Mouse (Mus musculus) mature B cell (primary cell): Measurements from ENCODE around the gene Efna1.

Experiments used
- in situ Hi-C: fragments of 300-500 bp; cut with MboI; formaldehyde crosslinking; loops from 2 replicates; pipeline ENCODE4 v1.14.3; 2019

Efna1 gene

GRCm38 (mm10) chr3:89308089-89308488 is 27.1 kb upstream of the Efna1 start:
- in situ Hi-C loops = no loop called here

GRCm38 (mm10) chr3:89305551-89306325 is 24.8 kb upstream of the Efna1 start:
- in situ Hi-C loops = no loop called here

- in situ Hi-C loops = no loop called here
Measured at GRCm38 (mm10) chr3:89305105-89305504, 24.2 kb upstream of the Efna1 start.

- in situ Hi-C loops = no loop called here
Measured at GRCm38 (mm10) chr3:89304440-89304839, 23.5 kb upstream of the Efna1 start.

GRCm38 (mm10) chr3:89300514-89300913 is 19.6 kb upstream of the Efna1 start:
- in situ Hi-C loops = no loop called here

- in situ Hi-C loops = no loop called here
Measured at GRCm38 (mm10) chr3:89300071-89300470, 19.1 kb upstream of the Efna1 start.

GRCm38 (mm10) chr3:89299499-89299898 is 18.6 kb upstream of the Efna1 start:
- in situ Hi-C loops = loop anchor here (5.0 kb wide), 1 partner anchor 52 kb away; the partner anchor contains the start of genes Krtcap2 and Trim46

GRCm38 (mm10) chr3:89298908-89299307 is 18.0 kb upstream of the Efna1 start:
- in situ Hi-C loops = loop anchor here (5.0 kb wide), 1 partner anchor 52 kb away; the partner anchor contains the start of genes Krtcap2 and Trim46

GRCm38 (mm10) chr3:89296761-89297396 is 15.9 kb upstream of the Efna1 start:
- in situ Hi-C loops = loop anchor here (5.0 kb wide), 1 partner anchor 50 kb away; the partner anchor contains the start of genes Krtcap2 and Trim46

GRCm38 (mm10) chr3:89295685-89296230 is 14.8 kb upstream of the Efna1 start:
- in situ Hi-C loops = loop anchor here (5.0 kb wide), 1 partner anchor 48 kb away; the partner anchor contains the start of genes Krtcap2 and Trim46

- in situ Hi-C loops = no loop called here
Measured at GRCm38 (mm10) chr3:89294195-89294594, 13.3 kb upstream of the Efna1 start.

GRCm38 (mm10) chr3:89293247-89293918 is 12.4 kb upstream of the Efna1 start:
- in situ Hi-C loops = no loop called here

- in situ Hi-C loops = no loop called here
Measured at GRCm38 (mm10) chr3:89292303-89292702, 11.4 kb upstream of the Efna1 start.

GRCm38 (mm10) chr3:89291874-89292273 is 10.9 kb upstream of the Efna1 start:
- in situ Hi-C loops = no loop called here

GRCm38 (mm10) chr3:89288503-89288928 is 7.6 kb upstream of the Efna1 start:
- in situ Hi-C loops = no loop called here

- in situ Hi-C loops = no loop called here
Measured at GRCm38 (mm10) chr3:89287286-89287685, 6.3 kb upstream of the Efna1 start.

- in situ Hi-C loops = no loop called here
Measured at GRCm38 (mm10) chr3:89285526-89285925, 4.6 kb upstream of the Efna1 start.

- in situ Hi-C loops = no loop called here
Measured at GRCm38 (mm10) chr3:89284261-89284660, 3.3 kb upstream of the Efna1 start.

- in situ Hi-C loops = no loop called here
Measured at GRCm38 (mm10) chr3:89282291-89282643, 1.3 kb upstream of the Efna1 start.

- in situ Hi-C loops = no loop called here
Measured at GRCm38 (mm10) chr3:89281579-89282290, 793 bp upstream of the Efna1 start.

GRCm38 (mm10) chr3:89280050-89280605 is 814 bp downstream of the Efna1 start:
- in situ Hi-C loops = no loop called here
